Mouse (Mus musculus): ENCODE measurements around the gene Syt1. TPM values are rescaled to one million over a fixed set of nuclear protein-coding genes. Genes with fewer than 3 reads are reported as not detected.

The Syt1 gene
- polyA plus RNA-seq, 1 experiment = 0.47 TPM

DNA sequence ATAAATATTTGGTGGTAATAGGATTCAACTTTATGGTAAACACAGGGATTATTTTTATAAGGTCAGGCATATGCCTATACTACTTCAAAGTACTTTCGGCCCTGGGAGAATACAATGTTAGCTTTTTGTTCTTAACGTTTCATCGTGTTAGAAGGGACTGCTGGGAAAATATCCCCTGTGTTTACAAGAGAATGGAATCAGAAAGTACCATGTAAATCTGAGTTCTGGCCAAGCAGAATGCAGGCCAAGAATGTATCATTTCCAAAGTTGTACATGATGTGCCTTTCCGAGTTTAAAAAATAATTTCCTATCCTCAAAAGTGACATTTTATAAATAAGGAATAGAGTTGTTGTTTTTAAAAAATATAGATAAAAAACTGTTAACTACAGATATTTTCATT is 121.7 kb downstream of the Syt1 start:
- Histone ChIP-seq H3K4me3 (ENCODE audit: insufficient read depth, low read length) (no peak overlapping the region), H3K4me1 (ENCODE audit: control insufficient read depth, insufficient read depth, low read length) (no peaks in the 10 kb centered on the region), H3K27ac (ENCODE audit: insufficient read depth, low read length) (no peak overlapping the region)
- TF ChIP-seq CTCF (IDR thresholded peaks at IDR 0.05; ENCODE audit: borderline replicate concordance, insufficient read depth, low read length) = no peak
- no peak for TF ChIP-seq POLR2A (IDR thresholded peaks at IDR 0.05; ENCODE audit: low read depth, low read length)

DNA sequence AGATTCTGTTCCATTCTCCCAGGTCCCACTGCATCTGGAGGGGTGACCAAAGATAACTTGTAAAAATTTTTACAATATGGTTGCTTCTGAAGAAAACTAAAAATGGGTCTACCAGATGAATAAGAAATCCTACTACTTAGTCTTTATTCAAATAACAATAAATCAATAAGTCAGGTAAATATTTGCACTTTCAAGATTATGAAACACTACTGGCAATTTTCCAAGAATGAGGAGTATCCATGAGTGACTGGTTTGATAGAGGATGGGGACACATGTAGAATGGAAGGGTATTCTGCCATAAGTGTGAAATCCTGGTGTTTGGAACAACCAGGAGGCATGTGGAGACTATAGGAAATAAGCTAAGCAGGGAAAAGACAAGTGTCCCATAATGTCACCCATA is 124.0 kb downstream of the Syt1 start:
- TF ChIP-seq POLR2A (IDR thresholded peaks at IDR 0.05; ENCODE audit: low read depth, low read length) (no peak), CTCF (IDR thresholded peaks at IDR 0.05; ENCODE audit: borderline replicate concordance, insufficient read depth, low read length) (no peak)
- Histone ChIP-seq H3K4me3 (ENCODE audit: insufficient read depth, low read length) (no peak overlapping the region), H3K27ac (ENCODE audit: insufficient read depth, low read length) (no peak overlapping the region), H3K4me1 (ENCODE audit: control insufficient read depth, insufficient read depth, low read length) (no peaks in the 10 kb centered on the region)

DNA sequence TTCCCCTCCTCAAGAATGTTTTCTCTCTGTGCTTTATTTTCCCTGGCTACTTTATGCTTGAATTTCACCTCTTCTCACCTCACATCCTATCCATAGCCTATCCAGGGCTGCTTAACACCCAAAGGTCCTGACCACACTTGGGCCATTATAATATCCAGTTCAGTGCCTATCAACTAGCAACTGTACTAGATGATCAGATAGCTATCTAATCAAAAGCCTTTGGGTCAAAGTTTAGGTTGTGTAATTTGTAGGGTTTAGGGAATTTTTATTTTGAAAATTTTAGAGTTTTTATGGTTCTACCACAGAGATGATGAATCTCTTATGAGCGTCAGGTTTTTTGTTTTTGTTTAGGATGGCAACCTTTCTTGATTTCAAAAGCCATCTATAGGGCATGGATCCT is 125.0 kb downstream of the Syt1 start:
- H3K27ac ChIP-seq (ENCODE audit: insufficient read depth, low read length) = no peak overlapping the region
- H3K4me3 ChIP-seq (ENCODE audit: insufficient read depth, low read length) = no peak overlapping the region
- TF ChIP-seq CTCF (IDR thresholded peaks at IDR 0.05; ENCODE audit: borderline replicate concordance, insufficient read depth, low read length) = no peak
- TF ChIP-seq POLR2A (IDR thresholded peaks at IDR 0.05; ENCODE audit: low read depth, low read length) = no peak
- H3K4me1 ChIP-seq (ENCODE audit: control insufficient read depth, insufficient read depth, low read length) = no peaks in the 10 kb centered on the region

DNA sequence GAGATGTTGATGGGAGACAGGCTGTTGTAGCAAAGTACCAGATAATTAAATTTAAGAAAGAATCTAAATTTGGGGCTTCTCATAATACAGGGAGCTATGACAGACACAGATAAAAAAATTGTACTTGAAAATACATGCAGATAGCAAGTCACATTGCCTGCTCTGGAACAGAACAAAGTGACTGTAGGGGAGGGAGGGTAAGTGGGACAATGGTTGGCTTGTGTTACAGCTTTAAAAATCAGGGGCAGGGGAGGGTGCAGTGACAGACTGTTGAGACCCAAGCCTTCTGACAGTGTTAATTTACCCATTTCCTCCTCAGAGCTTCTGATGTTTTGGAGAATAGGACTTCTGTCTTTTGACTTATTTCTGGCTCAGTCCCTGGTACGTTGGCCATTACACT is 126.3 kb downstream of the Syt1 start:
- Histone ChIP-seq H3K27ac (ENCODE audit: insufficient read depth, low read length) (no peak overlapping the region), H3K4me3 (ENCODE audit: insufficient read depth, low read length) (no peak overlapping the region), H3K4me1 (ENCODE audit: control insufficient read depth, insufficient read depth, low read length) (no peaks in the 10 kb centered on the region)
- no peak for TF ChIP-seq POLR2A (IDR thresholded peaks at IDR 0.05; ENCODE audit: low read depth, low read length)
- TF ChIP-seq CTCF (IDR thresholded peaks at IDR 0.05; ENCODE audit: borderline replicate concordance, insufficient read depth, low read length) = no peak

DNA sequence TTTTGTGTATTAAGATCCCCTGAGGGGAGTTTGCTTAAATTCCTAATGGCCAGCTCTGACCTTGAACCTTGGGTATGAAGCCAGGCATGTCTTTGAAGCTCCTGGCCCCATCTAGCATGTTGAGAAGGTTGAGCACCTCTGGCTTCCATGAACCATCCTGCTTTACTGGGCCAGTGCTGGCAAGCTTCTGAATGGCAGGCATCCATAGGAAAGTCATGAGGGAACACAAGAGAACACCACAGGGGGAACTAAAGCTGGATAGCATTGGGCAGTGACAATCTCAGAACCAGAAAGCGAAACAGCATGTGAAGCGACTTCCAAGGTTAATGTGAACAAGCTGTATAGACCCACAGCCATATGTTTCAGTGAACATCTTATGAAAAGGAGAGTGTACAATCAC is 130.4 kb downstream of the Syt1 start:
- H3K4me1 ChIP-seq (ENCODE audit: control insufficient read depth, insufficient read depth, low read length) = no peaks in the 10 kb centered on the region
- H3K27ac ChIP-seq (ENCODE audit: insufficient read depth, low read length) = no peak overlapping the region
- no peak overlapping the region for H3K4me3 ChIP-seq (ENCODE audit: insufficient read depth, low read length)
- TF ChIP-seq CTCF (IDR thresholded peaks at IDR 0.05; ENCODE audit: borderline replicate concordance, insufficient read depth, low read length) (no peak), POLR2A (IDR thresholded peaks at IDR 0.05; ENCODE audit: low read depth, low read length) (no peak)

DNA sequence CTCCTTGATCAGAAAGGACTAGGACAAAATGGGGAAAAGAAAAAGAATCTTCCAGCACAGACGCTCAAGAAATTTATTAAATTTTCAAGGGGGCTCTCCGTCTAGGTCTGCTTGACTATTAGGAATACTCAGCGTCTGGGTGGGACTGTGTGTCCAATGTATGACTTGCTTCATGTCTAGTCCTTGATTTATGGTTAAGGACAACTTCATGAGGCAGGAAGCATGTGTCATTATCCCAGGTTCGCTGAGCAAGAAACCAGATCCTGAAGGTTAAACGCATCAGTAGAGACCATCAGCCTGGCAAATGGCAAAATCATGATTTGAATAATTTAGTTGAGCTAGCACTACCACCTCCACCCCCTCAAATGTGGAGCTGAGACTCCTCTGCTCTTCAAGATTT is 135.1 kb downstream of the Syt1 start:
- Histone ChIP-seq H3K27ac (ENCODE audit: insufficient read depth, low read length) (no peak overlapping the region), H3K4me3 (ENCODE audit: insufficient read depth, low read length) (no peak overlapping the region), H3K4me1 (ENCODE audit: control insufficient read depth, insufficient read depth, low read length) (no peaks in the 10 kb centered on the region)
- no peak for TF ChIP-seq POLR2A (IDR thresholded peaks at IDR 0.05; ENCODE audit: low read depth, low read length)
- no peak for TF ChIP-seq CTCF (IDR thresholded peaks at IDR 0.05; ENCODE audit: borderline replicate concordance, insufficient read depth, low read length)

DNA sequence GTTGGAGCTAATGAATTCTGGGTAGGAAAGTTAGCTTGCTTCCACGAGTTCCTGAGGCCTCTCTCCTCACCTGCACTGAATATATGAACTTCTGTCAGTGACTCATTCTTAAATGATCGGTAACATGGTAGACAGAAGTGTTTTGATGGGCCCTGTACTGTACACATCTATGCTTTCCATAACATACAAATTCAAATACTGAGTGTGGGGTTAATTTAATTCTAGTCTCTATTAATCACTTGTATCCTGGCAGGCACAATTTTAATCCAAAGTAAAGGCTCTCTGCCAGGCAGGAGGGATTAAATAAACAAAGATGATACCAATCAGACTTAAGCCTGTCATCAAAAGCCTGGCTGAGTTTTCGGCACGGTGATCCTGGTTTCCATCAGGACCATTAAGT is 136.1 kb downstream of the Syt1 start:
- H3K4me3 ChIP-seq (ENCODE audit: insufficient read depth, low read length) = no peak overlapping the region
- TF ChIP-seq POLR2A (IDR thresholded peaks at IDR 0.05; ENCODE audit: low read depth, low read length) (no peak), CTCF (IDR thresholded peaks at IDR 0.05; ENCODE audit: borderline replicate concordance, insufficient read depth, low read length) (no peak)
- no peak overlapping the region for H3K27ac ChIP-seq (ENCODE audit: insufficient read depth, low read length)
- no peaks in the 10 kb centered on the region for H3K4me1 ChIP-seq (ENCODE audit: control insufficient read depth, insufficient read depth, low read length)

DNA sequence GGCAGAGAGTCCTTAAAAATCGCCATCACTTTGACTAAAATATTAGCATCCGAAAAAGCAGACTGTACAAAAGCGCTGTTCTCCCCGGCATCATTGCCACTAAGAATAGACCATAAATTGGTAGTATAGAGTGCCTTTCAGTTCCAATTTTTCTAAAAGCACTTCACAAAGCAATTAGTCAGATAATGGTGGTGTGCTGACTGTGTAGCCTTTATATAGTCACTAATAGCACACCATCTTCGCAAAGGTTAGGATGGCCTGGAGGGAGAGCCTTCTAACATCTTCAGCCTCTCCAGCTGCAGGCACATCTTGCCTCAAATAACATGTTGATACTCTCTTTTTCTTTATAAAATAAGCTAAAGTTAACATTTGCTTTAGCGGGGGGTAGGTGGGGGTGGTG is 138.4 kb downstream of the Syt1 start:
- TF ChIP-seq POLR2A (IDR thresholded peaks at IDR 0.05; ENCODE audit: low read depth, low read length) = no peak
- Histone ChIP-seq H3K4me3 (ENCODE audit: insufficient read depth, low read length) (no peak overlapping the region), H3K27ac (ENCODE audit: insufficient read depth, low read length) (no peak overlapping the region), H3K4me1 (ENCODE audit: control insufficient read depth, insufficient read depth, low read length) (no peaks in the 10 kb centered on the region)

DNA sequence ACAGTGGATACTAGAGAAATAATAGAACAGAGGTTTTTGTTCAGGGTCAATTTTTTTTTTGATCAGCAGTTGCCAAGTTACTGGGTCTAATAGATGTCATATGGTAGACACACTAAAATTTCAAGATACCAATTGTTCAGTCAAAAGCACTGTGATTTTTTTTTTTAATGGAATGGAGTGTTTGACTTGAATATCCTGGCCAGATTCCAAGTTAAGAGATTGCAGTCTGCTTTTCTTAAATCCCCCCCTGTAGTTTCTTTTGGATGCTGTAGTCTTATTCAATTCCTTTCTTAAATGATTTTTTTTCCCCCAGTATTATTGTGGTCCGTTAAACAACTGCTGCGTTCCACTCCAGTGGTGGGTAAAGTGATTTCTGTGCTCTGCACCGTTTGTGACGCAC is 140.2 kb downstream of the Syt1 start:
- TF ChIP-seq POLR2A (IDR thresholded peaks at IDR 0.05; ENCODE audit: low read depth, low read length) = no peak
- TF ChIP-seq CTCF (IDR thresholded peaks at IDR 0.05; ENCODE audit: borderline replicate concordance, insufficient read depth, low read length) = no peak
- Histone ChIP-seq H3K27ac (ENCODE audit: insufficient read depth, low read length) (no peak overlapping the region), H3K4me1 (ENCODE audit: control insufficient read depth, insufficient read depth, low read length) (no peaks in the 10 kb centered on the region), H3K4me3 (ENCODE audit: insufficient read depth, low read length) (no peak overlapping the region)

DNA sequence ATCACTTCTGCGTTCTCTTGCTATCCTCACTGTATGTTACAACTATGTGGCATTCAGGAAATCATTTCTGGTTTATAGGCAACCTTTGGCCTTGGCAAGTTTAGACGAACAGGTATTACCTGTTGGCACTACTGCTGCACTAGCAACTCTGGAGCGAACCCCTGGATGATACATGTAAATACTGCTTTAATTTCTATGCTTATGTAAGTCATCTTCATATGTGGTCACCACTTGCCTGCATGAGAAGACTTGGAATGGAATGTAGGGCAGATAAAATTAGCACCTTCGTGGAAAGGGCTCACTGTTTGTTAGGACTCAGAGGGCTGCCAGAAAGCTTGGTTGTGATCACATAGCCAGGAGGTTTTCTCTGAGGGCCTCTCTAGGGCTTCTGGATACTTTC is 142.6 kb downstream of the Syt1 start:
- TF ChIP-seq POLR2A (IDR thresholded peaks at IDR 0.05; ENCODE audit: low read depth, low read length) (no peak), CTCF (IDR thresholded peaks at IDR 0.05; ENCODE audit: borderline replicate concordance, insufficient read depth, low read length) (no peak)
- no peak overlapping the region for H3K4me3 ChIP-seq (ENCODE audit: insufficient read depth, low read length)
- no peak overlapping the region for H3K27ac ChIP-seq (ENCODE audit: insufficient read depth, low read length)
- no peaks in the 10 kb centered on the region for H3K4me1 ChIP-seq (ENCODE audit: control insufficient read depth, insufficient read depth, low read length)

DNA sequence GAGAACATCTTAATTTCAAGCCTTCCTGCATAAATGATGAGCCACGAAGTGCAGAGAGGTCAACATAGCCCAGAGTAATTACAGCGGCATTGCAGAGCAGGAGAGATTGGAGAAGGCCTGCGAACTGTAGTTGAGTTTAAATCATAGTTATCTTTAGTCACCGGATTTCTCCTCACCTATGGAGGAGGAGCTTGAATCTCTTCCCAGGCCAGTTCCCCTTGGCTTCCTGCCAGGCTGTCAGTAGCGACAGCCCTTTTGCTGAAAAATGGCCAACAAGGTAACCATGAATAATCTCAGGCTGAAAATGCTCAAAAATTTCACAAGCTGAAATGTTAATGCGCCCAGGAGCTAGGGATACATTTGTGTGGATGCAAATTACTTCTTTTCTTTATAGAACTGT is 143.6 kb downstream of the Syt1 start:
- TF ChIP-seq POLR2A (IDR thresholded peaks at IDR 0.05; ENCODE audit: low read depth, low read length) = no peak
- no peak for TF ChIP-seq CTCF (IDR thresholded peaks at IDR 0.05; ENCODE audit: borderline replicate concordance, insufficient read depth, low read length)
- H3K4me1 ChIP-seq (ENCODE audit: control insufficient read depth, insufficient read depth, low read length) = no peaks in the 10 kb centered on the region
- H3K27ac ChIP-seq (ENCODE audit: insufficient read depth, low read length) = no peak overlapping the region
- H3K4me3 ChIP-seq (ENCODE audit: insufficient read depth, low read length) = no peak overlapping the region

Measured in embryonic fibroblast, embryonic 13.5 days (primary cell).